Mouse (Mus musculus) lung, postnatal 36 days (tissue): Measurements from ENCODE around the gene Cacng1.

ENCODE experiments used
- DNase-seq: peaks from one replicate; pipeline ENCODE4 v3.0.0; 2022; ENCODE audit warnings: mixed read lengths

The Cacng1 gene

DNA sequence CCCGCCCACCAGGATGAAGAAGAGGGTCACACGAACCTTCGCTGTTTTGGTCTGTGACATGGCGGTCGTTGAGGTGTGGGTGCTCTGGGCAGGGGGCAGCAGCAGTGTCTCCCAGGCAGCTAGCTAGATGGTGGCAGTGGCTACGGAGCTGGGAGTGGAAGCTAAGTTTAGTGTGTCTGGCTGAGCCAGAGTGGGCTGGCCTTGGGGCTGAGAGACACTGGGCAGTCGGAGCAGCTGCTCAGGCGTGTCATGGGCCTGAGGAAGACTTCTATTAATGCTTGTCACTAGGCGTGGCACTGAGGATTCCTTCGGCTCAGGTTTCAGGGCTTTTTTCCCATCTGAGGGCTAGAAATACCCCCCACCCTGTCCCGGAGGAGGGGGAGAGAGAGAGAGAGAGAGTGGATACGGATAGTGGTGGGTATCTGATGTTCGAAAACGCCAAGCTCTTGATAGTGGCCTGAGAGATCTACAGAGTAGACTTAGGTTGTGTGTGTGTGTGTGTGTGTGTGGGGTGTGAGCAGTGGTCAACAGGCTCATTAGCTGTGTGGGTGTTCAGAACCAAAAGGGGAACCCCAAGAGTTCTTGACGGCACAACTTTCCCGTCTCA lies at the start of gene Cacng1:
Gene Cacng1, minus strand, starts transcription at position 191 of the 607 bp plus-strand sequence.
- DNase-seq = no peak

DNA sequence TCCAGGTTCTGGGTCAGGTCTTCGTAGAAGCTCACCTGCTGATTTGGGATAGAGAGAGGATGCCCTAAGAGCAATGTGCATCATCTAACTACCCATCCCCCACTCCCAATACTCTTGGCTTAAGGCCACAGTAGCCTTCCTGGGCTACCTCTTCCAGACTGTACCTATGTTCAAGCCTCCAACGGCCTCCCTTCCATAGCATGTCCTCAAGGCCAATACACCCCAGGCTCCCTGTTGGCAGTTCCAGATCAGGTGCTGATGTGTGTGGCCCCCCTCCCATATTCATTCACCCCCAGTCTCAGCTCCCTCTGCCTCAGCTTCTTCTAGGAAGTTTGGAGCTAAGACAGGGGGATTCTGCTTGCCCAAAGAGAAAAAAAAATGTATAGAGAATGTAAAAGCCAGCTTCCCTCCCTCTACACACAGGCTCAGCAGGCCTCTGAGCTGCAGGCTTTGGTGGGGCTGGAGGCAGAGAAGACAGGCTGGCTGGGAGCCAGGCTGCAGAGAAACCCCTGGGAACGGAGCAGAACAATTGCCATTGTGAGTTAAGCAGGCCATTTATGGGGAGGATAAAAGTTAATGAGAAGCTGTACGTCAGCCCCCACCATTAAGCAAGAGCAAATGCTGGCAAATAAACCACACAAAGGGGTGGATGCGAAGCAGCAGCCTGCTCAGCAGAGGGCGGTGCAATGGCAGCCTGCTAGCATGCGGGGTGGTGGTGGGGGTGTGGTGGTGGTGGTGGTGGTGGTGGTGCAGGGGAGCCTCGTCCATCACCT lies 46.6 kb upstream of the Cacng1 start:
- DNase-seq = no peak

DNA sequence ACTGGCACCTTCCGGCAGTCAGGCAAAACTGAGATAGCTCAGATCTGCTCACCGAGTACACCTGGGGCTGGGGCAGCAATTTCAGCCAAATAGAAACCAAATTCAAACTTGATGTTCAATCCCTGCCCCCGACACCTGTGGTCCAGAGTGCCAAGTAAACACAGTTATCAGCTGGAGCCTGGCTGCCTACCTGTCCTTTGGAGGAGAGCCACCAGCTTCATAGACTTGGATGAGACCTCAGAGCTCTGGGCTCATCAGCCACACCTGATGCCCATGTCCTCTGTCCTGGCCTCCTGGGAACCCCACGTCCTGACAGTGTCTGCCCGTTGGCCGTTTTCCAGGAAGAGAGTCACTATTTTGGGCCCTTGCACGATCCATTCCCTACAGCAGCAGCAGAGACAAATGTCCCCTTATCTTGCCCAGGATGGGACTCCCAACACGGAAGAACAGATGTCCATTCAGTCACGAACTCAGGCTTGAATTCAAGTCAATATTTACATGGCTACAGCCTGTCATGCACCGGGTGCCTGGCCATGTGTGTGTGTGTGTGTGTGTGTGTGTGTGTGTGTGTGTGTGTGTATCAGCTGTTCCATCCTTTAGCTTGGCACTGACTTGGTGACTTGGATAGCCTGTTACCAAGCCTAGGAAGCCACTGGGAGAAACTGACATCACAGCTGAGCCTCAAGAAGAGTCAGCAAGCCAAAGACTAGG lies 45.6 kb upstream of the Cacng1 start:
- DNase-seq = no peak

DNA sequence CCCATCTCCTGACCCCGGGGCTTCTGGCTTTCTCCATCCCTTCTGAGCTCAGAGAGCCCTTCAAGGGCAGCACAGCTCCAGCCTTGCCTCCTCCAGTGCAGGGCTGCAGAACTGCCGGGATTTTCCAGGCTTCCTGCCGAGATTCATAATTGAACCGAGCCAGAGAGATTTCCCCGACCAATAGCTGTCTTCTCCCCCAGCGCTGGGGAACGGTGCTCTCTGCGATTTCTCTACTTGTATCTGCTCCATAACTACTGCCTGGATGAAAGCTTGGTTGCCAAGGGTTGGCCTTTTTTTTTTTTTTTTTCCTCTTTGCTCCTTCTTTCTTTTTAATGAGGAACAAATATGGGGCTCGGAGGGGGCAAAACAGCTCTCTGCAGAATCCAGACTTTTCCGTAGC lies 43.7 kb upstream of the Cacng1 start:
- no peak for DNase-seq

DNA sequence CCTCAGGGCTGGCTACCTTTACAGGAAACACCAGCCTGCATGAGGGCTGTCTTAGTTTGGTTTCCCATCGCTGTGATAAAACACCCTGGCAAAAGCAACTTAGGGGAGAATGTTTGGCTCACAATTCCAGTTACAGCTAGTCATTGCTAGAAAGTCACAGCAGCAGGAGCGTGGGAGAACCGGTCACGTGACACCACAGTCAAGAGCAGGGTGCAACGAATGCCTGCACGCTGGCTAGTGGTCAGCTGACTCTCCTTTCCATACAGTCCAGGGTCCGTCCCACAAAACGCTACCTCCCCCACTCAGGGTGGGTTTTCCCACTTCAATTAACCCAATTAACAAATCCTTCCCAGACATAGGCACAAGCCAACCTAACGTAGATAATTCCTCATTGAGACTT lies 43.2 kb upstream of the Cacng1 start:
- DNase-seq = no peak

DNA sequence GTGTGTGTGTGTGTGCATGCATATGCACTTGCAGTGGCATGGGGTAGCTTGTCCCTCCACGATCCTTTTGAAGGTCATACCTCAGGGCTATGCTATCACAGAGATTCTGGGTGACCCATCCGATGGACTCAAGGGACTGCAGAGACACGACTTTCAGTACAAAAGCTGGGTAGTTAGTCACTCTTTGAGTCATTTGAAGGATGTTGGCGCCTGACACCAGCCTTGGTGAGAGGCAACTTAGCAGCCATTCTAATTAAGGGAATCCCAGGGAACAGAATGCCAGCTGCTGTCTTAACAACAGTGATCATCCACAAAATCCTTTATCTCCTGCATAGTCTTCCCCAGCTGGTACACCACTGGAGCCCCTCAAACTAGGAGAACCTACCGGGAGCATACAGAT lies 32.8 kb upstream of the Cacng1 start:
- no peak for DNase-seq

DNA sequence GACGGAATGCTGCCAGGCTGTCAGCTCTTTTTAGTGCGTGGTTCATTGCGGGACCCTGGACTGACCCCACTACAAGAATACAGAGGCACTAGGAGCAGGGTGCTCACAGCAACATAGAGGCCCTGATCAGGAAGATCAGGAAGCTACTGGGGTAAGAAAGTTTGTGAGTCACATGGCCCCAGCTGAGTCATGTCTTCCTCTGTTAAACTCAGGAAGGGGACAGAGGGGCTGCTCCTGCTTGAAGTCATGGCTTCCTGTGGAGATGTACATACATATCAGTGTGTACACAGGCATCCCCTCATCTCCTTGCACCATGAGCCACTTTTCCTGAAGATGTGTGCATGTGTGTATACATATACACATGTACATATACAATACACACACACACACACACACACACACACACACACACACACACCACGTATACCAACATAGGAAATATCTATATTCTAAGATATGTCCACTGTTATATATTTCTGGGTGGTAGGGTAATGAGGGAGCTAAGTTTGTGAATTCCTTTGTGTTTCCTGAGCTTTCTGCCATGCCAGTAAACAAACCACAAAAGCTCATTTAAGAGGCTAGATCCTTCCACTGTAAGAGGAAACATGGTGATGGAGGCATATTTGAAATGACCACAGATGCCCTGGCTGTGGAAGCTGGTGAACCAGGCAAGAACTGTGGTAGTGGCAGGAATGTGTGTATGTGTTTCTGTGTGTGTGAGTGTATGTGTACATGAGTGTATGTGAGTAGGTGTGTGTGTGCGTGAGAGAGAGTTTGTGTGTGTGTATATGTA lies 32.1 kb upstream of the Cacng1 start:
- no peak for DNase-seq

DNA sequence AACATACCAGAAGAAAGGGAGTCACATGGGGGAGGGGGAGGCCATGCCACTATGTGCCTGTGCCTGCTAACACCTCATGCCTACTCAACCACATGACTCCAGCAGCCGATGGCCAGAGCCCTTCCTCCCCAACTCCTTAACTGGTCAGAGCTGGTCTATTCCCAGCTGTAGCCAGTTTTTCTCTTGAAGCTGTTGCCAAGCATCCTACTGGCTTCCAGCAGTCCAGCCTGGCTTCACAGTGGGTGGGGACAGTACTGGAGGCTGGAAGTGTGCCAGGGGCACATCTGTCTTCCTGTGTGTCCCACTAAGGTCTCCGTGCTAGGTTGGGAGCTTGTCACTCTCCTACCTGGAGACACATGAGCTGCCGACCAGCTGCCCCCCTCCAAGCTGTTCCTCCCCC lies 26.8 kb upstream of the Cacng1 start:
- DNase-seq = no peak

DNA sequence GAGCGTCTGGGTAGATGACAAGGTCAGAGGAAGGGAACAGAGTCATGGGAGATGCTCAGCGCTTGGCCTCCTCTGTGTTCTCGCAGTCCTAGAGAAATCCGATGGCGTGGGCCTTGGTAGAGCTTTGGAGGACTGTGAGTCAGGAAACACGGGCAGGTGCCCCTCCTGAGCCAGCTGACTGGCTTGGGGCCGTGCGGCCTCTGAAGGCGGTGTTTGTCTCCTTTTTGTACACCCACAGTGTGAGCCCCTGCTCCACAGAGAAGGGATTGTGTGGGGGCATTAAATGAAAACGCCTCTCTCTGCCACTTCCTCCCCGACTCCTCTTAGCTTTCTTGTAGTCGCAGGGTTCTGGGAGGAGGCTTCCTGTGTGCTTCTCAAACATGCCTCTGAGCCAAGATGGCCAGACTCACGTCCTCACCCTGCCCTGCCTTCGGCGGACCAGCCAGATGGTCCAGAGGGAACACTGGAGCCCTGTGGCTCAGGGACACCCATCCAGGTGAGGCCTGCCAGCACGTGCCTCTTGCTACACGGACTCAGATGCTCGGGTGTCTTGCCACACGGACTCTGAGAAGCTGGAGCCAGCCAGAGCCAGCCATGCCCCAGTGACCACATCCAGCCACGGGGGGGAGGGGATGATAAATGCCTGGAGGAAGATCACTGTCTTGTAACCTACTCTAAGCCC lies 22.2 kb upstream of the Cacng1 start:
- DNase-seq = no peak

DNA sequence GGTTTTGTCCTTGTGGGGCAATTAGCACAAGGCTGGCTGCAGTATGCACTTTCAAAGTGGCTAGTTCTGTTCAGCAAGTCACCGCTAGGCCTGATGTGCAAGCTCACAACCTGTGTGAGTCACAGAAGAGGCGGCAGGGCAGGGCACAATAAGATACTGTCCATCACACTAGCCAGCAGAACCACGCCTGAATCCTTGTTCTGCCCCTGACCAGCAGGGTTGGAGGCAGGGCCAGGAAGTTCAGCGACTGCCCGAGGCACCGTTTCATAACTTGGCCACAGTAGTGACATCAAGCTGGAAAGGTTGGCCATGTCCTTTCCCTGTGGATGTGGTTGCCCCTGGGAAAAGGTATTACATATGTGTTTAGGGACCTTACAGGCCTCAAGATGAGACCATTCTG lies 21.6 kb upstream of the Cacng1 start:
- DNase-seq = no peak

DNA sequence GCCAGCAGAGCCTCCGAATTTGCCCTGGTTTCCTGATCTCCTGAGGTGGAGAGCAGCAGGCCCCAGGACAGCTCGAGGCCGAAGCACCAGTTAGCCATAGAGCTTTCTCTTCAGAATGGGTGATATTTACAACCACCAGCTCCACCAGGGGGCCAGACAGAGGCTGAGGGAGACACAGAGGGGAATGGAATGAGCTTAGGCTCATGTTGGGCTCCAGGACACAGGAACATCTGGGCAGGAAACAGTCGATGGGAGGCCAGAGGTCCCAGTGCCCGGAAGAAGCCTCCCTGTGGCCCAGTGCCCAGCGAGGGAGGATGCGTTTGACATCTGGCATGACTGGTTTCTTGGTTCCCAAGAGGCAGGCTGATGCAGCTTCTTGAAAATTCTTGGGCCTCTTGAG lies 17.8 kb upstream of the Cacng1 start:
- peak; percentile 20 for DNase-seq

DNA sequence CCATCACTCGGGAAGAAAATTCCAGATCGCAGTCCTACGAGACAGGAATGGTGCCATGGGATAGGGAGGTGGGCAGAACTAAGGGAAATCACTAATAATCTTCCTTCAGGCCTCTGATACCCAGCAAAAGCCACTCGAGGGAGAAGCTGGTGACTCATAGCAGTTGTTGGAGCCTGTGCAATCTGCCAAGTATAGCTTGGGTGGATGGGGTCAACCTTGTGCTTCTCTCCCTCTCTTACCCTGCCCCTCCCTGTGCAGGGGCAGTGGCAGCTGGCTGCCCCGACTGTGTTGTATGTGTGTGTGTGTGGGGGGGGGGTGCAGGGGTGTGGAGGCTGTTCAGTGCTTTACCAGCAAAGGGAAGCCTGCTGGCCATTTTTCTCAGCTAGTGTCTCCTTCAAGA lies 15.2 kb upstream of the Cacng1 start:
- DNase-seq = peak; percentile 19

DNA sequence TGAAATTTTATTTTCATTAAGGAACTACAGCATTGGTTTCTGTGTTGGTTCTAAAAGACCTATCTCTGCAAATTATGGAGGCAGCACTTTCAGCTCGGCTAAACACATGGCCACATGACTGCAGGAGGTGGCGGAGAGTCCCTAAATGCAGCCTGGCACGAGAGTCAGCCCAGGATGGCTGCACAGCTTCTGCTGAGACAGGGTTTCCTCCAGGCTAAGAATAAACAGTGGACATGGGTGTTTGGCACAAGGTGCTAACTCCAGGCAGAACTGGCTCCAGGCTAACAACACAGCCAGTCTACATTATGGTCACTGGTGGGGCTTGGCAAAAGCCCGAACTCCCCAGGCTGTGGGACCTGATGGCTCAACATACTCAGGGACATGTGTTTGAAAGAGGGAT lies 14.6 kb upstream of the Cacng1 start:
- no peak for DNase-seq

DNA sequence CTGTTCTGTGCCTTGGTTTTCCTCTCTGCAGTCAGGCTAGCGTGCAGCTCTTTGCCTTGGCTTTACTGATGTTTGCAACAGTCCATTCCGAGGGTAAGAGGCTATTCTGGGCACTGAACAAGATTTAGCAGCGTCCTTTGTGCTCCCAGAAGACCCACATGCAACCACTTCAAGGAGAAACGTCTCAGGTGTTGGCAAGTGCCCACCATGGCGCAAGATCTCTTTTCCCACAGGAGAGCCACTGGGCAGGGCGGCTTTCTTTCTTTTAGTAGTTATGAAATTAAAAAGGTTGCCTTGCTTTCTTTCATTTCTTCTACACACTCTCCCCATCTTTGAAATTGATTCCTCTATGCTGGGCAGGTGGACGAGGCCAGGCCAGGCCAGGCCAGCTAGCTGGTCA lies 12.8 kb upstream of the Cacng1 start:
- peak; percentile 41 for DNase-seq

DNA sequence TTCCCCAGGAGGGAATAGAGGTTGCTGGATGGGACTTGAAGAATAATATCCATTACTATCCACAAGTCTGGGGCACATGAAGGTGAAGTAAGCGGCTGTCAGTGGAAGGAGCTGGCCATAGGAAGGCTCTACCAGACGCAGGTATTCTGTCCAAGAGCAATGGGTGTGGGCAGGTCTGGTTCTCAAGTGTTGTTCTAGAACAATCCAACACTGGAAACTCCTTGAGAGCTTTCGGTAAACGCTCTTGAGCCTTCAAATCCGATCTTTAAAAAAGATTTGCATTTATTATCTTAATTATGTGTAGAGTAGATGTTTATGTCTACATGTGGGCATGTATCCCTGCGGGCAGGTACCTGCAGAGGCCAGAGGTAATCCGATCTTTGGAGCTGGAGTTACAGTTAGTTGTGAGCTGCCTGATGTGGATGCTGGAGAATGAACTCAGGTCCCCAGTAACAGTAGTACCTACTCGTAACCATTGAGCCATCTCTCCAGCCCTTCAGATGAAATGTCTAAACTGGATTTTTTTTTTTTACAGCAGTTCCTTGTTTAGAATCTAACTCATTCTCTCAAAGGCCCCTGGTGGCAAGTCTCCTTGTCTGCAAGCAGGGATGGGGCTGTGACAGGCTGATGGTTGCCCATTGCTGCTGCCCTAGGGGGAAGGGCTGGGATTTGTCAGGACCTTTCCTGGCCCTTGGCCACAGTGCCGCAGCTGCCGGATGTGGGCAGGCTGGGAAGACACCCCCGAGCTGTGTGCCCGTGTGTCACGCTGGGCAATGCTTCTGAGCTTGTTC lies 11.9 kb upstream of the Cacng1 start:
- DNase-seq = peak; percentile 54

DNA sequence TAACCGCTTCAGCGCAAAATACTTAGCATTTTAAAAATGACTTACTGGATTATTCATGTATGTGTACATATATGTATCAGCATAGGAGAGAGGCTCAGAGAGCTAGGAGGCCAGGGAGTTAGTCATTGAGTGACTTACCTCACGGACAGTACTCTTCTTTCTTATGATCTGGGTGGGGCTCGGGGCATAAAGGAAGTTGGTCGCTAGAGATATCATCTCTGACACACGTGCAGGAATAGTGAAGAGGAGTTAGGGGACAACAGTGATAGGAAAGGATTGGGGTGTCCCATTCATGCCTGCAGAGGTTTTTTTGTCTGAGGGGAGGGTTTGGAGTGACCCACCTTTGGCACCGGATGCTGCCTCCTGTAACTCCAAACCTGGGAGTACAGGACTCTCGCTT lies 8.3 kb upstream of the Cacng1 start:
- no peak for DNase-seq

DNA sequence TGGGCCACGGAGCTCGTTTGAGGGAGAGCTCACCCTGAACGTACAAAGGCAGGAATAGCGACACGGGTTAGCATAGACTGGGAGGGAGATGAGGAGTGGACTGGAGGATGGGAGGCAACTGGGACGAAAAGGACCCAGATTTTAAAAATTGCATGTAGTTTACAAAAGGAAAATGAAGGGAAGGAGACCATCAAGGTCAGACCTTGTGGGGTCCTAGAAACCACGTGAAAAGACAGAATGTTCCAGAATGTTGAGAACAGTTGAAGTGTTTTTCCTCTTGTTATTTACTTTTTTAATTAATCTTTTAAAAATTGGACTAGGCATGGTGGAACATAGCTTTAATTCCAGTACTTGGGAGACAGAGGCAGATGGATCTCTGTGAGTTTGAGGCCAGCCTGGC lies 4.7 kb upstream of the Cacng1 start:
- no peak for DNase-seq

DNA sequence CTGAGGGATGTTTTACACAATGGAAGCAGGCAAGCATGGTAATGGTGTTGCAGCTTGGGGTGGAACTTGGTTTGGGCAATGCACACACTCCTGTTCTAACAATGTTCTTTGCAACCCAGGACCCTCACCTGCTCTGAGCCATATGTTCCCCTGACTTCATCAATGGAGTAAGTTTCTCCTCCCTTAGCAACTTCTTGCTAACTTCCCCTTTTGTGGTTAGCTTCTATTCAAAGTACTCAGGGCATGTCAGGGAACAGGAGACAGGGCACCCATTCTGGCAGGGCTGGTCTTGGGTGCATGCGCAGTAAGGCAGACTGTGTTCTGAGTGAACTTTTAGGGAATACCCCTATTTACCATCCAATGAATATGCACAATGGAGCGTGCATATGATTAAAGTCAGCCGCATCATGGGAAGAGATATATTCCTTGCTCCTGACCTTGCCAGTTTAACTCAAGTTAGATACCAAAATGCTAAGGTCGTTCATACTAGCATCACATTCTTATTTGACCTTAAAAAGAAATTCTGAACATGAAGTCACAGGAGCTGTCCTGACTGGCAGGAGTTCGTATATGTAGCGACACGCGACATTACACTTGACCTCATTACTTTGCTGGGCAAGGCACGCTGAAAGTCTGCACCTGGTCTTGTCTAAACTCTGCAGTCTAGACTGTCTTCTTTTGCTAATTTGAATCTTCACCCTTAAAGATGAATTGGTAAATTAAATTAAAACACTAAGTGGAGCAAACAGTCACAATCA lies 4.1 kb upstream of the Cacng1 start:
- no peak for DNase-seq

DNA sequence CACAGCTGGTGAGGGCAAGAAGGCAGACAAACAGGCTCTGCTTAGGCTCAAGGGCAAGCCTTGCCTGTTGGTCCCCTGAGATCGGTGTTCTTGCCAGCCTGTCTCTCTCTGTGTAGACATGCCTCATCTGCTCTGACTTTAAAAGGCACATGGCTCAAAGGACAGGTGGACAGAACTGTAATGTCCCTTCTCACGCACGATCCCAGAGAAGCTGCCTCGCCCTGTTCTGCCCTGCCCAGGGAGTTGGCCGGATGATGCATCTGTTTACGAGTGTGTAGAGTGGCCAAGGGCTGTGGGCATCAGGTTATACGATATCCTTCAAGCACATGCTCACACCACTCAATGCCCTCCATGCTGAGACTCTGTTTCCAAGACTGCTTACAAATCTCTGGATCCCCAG lies 2.0 kb downstream of the Cacng1 start:
- DNase-seq = no peak

DNA sequence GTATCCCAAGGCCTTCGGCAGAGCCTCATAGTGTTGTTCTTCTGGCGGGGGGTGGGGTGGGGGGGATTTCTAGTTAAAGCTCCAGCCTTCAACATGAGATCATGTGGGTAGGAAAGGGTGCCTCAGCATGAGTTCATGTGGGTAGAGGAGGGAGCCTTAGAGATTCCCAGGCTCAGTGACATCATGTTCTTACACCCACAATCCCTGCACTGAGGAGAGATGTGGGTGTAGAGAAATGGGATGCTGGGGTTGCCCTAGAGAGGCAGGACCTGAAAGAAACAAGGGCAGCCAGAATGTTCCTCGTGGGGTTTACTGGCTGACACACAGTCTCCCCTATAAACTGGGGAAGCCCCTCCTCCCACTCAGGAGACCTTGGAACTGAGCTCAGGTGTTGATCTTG lies 5.9 kb downstream of the Cacng1 start:
- no peak for DNase-seq
